Mouse (Mus musculus) cerebellum, adult 18-20 months (tissue): ENCODE measurements around the gene Lbr.

Source experiments
- DNase-seq, 2 experiments: peaks; one replicate each; pipeline ENCODE4 v3.0.0; 2021

The Lbr gene

GRCm38 (mm10) chr1:181842781-181843180 lies at the start of gene Lbr:
Gene Lbr, minus strand, starts transcription at chr1:181843046.
- peak; percentile 27 to 44 for DNase-seq

DNA sequence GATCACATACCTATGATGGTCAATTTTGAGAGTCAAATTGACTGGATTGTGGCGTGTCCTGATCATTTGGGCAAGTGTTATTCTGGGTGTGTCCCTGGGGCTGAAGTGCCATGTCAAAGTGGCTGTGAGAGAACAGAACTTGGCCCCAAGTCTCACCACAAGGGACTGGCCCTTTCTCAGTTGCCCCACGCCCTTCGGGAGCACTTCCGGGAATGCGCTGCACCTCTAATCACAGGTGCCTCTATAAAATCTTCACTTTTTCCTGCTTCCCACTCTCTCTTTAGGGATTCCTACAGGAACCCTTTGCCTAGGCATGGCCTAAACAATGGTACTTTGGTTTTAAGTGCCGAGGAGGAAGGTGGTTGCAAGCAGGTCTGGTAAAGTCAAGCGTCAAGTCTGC lies 46.8 kb upstream of the Lbr start:
- no peak for DNase-seq

- peak; percentile 75 to 93 for DNase-seq
Observed at GRCm38 (mm10) chr1:181888801-181889200, 46.0 kb upstream of the Lbr start.

GRCm38 (mm10) chr1:181881532-181881931 lies 38.7 kb upstream of the Lbr start:
- DNase-seq, result peak; percentile 60 to 61

DNA sequence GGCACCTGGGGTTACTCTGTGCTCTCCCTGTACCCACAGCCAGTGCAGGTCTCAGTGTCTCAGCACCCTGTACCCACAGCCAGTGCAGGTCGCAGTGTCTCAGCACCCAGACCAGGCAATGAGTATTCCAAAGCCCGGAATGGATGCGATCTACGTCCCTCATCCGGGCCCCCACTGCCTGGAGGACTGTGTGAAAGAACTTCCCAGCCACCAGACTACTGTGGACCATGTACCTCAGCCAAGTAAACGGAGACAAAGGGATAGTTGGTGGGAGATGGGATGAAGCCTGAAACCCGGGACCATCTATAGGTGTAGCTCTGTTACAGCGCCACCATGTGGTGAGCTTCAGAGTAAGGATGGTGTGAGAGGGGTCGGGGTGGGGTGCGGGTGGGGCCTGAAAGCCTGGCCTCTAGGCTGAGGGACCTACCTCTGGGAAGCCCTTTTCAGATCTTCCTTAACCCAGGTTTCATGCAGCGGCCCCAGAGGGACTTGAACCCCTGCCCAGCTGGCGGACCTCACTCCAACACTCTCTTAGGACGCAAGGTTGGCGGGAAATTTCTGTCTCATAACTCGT lies 38.0 kb upstream of the Lbr start:
- DNase-seq, result no peak

DNA sequence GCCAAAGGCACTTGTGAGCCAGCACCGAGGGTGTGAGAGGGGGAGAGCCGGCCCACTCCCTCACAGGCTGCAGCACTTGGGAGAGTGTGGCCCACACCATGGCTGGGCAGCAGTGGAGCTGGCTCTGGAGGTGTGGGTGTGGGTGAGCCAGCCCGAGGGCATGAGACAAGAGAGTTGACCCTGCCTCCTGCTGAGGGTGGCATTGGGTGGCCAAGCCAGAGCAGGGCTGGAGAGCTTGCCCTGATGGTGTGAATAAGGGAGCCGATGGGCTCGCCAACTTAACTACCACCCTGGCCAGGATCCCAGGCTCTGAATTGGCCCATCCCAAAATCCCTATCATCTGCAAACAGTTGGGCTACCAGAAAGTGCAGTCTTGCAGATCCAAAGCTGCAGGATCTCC lies 35.6 kb upstream of the Lbr start:
- no peak for DNase-seq

- DNase-seq, result no peak
Observed at GRCm38 (mm10) chr1:181877088-181877487, 34.2 kb upstream of the Lbr start.

DNA sequence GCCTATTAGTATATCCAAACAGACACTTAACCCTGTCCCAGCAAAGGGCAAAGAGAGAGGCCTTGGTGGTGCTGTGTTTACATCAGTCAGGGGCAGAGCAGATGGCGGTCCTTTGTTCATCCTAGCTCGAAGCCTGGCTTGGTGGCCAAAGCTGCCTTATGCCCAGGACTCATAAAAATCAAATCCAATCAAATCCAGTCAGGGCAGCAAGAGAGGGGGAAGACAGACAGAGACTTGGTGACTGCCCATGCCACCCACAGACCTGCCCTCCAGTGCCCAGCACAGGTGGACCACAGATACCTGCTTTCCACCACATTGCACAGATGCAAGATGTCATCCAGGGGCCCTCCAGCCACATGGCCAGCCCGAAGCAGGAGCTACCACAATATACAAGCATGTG lies 33.8 kb upstream of the Lbr start:
- DNase-seq, result no peak

GRCm38 (mm10) chr1:181873086-181873920 lies 30.5 kb upstream of the Lbr start:
- no peak for DNase-seq

DNA sequence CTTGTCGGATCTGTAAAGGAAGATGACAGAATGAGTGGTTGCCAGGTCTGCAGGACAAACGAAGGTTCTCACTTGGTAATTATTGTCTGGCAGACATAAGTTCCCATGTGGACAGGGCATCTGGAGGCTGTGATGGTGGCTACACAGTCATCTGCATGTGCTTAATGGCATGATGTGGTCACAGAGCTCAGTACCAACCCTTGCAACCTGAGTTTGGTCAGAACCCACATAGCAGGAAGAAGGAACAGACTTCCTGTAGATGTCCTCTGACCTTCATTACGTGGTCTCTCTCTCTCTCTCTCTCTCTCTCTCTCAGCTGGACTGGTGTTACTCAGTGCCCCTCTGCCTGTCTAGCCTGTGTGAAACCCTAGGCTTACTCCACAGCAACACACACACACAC lies 29.8 kb upstream of the Lbr start:
- no peak for DNase-seq

DNA sequence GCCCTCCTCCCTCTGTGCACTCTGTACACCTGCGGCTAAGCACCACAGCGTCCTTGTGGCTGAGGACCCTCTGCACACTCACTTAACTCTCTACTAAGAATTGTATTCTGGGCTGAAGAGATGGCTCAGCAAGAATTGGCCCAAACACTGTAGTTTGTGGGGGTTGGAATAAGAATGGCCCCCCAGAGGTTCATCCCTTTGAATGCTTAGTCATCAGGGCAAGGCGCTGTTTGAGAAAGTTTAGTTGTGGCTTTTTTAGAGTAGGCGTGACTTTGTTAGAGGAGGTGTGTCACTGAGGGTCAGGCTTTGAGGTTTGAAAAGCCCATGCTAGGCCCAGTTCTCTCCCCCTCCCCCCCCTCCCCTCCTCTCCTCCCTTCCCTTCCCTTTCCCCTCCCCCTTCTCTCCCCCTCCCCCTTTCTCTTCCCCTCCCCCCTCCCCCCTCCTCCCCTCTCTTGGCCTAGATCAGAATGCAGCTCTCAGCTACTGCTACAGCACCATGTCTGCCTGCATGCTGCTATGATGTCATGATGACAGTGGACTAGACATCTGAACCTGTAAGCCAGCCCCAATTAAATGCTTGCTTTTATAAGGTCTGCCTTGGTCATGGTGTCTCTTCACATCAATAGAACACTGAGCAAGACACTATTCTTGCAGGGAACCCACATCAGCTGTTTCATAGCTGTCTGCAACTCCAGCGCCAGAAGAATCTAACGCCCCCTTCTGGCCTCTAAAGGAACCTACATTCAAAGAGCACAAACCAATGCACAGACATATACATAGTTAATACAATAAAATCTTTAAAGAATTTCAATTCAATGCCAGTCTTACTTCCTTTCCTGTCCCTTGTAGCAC lies 23.8 kb upstream of the Lbr start:
- no peak for DNase-seq

- no peak for DNase-seq
Observed at GRCm38 (mm10) chr1:181865863-181866216, 23.0 kb upstream of the Lbr start.

- no peak for DNase-seq
Observed at GRCm38 (mm10) chr1:181864971-181865862, 22.4 kb upstream of the Lbr start.

GRCm38 (mm10) chr1:181863431-181863830 lies 20.6 kb upstream of the Lbr start:
- no peak for DNase-seq

- DNase-seq, result no peak
Observed at GRCm38 (mm10) chr1:181862676-181863374, 20.0 kb upstream of the Lbr start.

- no peak for DNase-seq
Observed at GRCm38 (mm10) chr1:181861181-181861902, 18.5 kb upstream of the Lbr start.

- no peak for DNase-seq
Observed at GRCm38 (mm10) chr1:181860659-181861058, 17.8 kb upstream of the Lbr start.

DNA sequence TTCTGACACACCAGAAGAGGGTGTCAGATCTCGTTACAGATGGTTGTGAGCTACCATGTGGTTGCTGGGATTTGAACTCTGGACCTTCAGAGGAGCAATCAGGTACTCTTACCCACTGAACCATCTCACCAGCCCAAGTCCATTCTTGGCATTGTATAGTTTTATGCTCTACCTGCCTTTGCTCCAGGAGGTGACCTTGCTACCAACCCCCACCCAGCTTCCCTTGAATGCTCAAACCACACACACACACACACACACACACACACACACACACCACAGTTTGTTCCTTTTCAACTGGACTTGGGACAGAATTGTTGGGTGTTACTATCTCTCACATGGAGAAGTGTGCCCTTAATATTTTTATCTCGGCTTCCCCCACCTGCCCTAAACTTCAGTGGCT lies 13.5 kb upstream of the Lbr start:
- DNase-seq, result no peak

GRCm38 (mm10) chr1:181854829-181855228 lies 12.0 kb upstream of the Lbr start:
- DNase-seq, result no peak

DNA sequence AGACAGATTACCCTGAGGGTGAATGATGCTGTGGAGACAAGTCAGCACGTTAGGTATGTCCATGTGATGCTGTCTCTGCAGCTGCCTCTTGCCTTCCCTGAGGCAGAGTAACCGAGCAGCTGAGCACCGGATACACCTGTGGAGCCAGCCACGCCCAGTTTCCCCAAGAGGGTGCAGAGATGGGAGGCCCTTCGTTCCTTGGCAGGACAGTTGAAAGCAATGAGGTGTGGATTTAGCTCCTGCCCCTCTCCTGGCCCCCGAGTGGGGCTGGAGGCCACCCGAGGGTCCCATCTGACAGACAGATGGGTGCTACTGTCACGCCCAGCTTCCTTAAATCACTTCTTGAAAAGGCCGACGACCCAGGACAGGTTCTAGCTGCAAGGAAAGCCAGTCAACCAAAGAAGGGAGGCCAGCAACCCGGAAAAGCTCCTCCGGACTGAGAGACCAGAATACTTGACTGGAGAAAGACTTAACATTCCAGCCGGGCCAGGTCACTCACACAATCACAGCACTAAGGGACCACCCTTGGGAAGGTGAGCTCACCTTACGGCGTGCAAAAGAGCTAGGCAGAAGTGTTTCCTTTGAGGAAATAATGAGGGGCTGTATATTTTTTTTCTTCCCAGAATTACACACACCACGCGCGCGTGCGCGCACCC lies 10.4 kb upstream of the Lbr start:
- DNase-seq, result no peak

DNA sequence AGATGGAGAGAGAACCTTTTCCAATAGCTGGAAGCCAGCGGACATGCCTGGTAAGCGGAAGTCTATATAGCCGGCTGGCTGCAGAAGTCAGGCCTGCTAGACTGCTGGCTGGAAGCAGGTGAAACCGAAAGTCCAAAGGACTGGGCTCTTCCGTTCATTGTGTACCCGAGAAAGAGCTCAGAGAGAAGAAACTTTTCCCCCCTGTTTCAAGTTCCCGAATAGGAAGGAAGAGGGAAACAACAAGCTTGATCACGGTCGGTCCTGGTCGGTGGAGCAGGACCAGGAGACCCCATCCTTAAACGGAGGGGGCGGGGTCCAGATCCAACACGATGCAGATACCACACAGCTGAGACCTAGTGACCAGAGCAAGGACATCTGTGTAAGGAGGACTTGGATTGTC lies 9.6 kb upstream of the Lbr start:
- no peak for DNase-seq
